Mouse (Mus musculus) embryo, embryonic 9.5 days (tissue): Measurements from ENCODE around the gene Letm1.
A peak's percentile ranks its signal among the peaks of the same experiment; 100 is the strongest.

Experiments used
- DNase-seq: peaks from one replicate; pipeline ENCODE4 v3.0.0-alpha.2; 2017; ENCODE audit errors: extremely low spot score

Letm1 gene

DNA sequence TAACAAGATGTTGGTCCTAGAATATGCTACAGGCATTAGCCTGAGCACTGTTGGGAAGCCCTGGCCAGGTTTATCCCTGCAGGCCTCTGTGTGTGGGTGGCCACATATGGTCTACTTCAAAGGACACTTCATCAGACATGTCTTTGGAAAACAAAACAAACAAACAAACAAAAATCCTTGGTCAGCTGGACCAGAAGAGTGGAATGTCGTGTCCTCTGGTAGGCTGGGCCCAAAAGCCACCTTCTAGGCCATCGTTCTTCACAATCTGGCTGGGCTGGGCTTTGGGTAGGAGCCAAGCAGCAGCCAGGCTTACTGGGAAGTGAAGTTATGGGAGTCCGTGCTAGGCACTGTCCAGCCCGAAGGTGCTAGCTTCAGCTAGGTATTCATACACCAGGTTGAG, 75.5 kb downstream of the Letm1 start:
- no peak for DNase-seq

- DNase-seq: no peak
Observed at GRCm38 (mm10) chr5:33706350-33706629, 76.3 kb downstream of the Letm1 start.

GRCm38 (mm10) chr5:33705612-33706349, 76.8 kb downstream of the Letm1 start:
- no peak for DNase-seq

- DNase-seq: peak; percentile 87
Observed at GRCm38 (mm10) chr5:33704945-33705611, 77.5 kb downstream of the Letm1 start.

GRCm38 (mm10) chr5:33703999-33704398, 78.6 kb downstream of the Letm1 start:
- no peak for DNase-seq

DNA sequence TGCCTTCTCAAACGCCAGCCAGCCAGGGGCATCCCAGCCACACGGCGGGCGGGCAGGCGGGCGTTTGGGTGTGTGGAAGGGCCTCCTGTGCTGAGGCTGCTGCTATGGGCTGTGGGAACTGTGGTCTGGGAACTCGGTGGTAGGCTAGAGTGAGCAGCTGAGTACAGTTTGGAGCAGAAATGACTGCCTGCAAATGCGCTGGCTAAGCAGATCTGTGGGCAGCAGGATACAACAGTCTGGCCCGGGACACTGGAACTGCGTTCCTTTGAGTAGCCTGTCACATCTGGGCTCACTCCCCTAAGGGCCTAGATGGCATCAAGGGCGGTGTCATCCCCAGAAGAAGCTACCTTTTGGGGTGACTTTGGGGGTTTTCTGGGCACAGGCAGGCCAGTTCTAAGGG, 80.8 kb downstream of the Letm1 start:
- no peak for DNase-seq

DNA sequence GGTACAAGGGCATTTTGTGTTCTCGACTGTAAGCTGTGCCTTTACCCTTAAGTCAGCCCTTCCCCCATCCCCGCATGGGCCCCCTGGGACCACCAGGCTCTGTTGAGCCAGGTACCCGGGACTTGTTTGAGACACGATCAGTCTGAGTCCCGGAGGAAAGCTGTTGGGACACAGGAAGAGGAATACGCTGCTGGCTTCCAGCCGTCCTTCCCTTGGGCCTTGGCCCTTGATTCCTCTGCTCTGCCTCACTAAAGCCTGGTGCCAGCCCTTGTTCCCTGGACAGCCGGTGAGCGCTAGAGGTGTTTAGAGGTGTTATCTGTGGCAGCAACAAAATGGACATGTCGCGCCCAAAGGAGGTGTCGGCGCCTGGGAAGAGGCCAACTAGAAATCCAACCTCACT, 82.6 kb downstream of the Letm1 start:
- no peak for DNase-seq

GRCm38 (mm10) chr5:33698669-33699068, 83.9 kb downstream of the Letm1 start:
- no peak for DNase-seq

- DNase-seq: no peak
Observed at GRCm38 (mm10) chr5:33697947-33698512, 84.6 kb downstream of the Letm1 start.

DNA sequence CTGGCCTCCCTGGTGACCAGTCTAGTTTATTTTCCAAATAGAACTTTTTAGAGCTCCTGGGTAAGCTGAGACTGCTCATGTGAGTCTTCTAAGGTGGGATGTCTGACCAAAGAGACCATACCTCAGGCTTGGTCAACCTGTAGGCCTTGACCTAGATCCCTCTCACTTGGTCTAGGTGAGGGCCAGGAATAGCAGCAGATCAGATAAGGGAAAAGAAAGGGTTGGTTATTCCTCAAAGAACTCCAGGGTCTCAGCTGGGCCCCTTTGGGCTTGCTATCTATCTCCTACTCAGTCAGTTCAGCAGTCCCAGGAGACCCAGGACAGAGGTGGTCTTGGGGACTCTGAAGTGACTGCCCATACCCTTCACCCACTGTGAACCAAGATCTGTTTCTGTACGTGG, 85.1 kb downstream of the Letm1 start:
- no peak for DNase-seq

DNA sequence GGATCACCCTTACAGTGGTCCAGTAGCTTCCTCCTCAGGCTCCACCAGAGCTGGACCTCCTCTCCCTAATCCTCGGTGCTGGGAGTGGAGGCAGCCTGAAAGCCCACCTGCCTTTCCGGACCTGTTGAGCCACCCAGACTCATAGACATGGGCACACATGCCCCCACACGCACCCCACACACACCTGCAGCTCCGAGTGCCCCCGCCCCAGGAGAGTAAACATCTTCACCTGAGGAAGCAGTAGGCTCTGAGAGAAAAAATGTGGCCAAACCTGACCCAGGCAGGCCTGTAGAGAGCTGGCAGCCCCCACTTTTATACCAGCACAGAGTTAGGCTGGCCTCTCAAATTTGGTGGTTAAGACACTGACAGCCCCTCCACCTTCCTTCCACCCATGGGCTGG, 86.2 kb downstream of the Letm1 start:
- DNase-seq: no peak

GRCm38 (mm10) chr5:33695718-33696121, 86.9 kb downstream of the Letm1 start:
- DNase-seq: no peak

DNA sequence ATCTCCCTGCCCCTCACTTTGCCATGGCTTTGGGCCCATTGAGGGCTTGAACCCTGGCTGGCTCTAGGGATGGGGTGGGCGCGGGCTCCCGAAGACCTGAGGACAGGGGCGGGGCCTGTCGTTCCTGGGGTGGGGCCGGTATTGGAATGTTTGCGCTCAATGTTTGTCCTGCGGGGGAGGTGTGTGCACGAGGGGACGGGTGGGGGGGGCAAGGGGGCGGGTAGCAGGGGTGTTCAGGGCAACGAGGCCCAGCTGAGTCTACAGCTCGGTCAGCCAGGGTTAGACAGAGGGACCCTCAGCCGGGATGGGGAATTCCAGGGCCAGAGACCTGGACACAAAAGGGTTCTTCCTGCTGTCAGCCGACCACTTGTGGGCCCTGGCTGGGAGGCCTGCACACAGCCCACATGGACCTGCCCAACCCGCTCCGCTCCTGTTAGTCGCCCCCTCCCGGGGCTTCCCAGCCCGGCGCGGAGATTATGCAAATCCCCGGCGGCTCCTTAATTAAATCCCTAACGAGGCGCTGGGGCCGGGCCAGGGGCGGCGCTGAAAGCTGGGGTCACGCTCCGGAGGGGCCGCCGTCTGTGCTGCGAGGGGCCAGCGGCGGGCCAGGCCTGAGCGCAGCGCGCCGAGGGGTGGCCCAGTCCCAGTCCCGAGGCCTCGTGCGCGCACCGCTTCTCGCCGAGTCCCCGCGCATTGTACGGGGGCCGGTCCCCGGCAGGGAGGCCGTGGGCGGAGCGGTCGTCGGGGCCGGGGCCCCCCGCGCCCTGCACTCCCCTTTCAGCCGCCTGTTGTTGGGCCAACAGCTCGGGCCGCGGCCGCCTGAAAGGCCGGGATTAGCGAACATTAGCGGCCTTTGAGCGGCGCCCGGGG, 87.5 kb downstream of the Letm1 start:
- DNase-seq: peak; percentile 84

- no peak for DNase-seq
Observed at GRCm38 (mm10) chr5:33694461-33694847, 88.2 kb downstream of the Letm1 start.

DNA sequence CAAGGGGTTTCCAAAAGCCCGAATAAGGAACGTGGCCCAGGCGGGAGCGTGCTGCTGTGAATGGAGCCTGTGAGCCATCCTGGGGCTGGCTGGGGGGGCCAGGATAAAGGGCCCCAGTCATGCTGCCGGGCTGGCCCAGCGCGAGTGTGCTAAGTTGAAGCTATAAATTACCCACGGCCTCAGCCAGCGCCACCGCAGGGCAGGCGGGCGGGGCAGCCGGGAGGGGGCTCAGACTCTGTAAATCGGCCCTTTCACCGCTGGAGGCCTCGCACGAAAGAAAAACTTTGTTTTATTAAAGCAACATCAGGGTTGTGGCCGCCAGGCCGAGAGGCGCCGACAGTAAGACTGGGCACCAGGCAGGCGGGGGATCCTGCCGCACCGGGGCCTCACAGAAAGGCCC, 90.2 kb downstream of the Letm1 start:
- peak; percentile 69 for DNase-seq

GRCm38 (mm10) chr5:33689852-33690645, 92.6 kb downstream of the Letm1 start:
- no peak for DNase-seq
